In the genomic region with DNA sequence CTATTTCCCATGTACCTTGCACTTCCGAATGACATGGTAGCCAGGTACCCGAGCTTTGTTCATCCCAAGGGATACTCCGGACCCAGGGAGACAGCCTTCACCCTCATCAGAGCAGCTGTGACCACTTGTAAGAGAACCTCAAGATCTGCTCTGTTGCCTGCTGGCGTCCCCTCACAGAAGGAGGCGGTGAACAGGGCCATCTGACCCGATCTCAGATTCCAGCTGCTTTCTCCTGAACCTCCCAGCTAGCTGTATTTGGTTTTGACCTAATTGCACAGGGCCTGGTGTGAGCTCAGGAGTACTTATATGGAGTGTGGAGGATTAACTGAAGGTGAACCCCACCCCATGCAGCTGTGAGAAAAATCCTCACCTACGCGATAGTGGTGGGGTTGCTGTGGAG, we compare ENCODE assay signal across 14 mouse cellular contexts.
"Had no signal": no experiment of that assay in that cellular context is flagged by ENCODE, and none has a peak within 500 bp of the region (broad histone marks: within the 10 kb centered on the region; RNA-seq: fewer than 3 reads in every experiment).

No protein-coding gene starts in this region.

- H3K27me3 ChIP-seq: liver, embryonic 15.5 days; midbrain, embryonic 15.5 days; neural tube, embryonic 12.5 days; stomach, embryonic 15.5 days had no signal

- ATAC-seq: lung, postnatal 0 days; midbrain, embryonic 15.5 days had no signal

- H3K9ac ChIP-seq: liver, embryonic 15.5 days; midbrain, embryonic 15.5 days; neural tube, embryonic 12.5 days; stomach, embryonic 15.5 days had no signal

- H3K36me3 ChIP-seq: limb, embryonic 10.5 days; liver, embryonic 15.5 days; midbrain, embryonic 15.5 days; neural tube, embryonic 12.5 days; stomach, embryonic 15.5 days had no signal

- H3K27ac ChIP-seq: layer of hippocampus, adult 2 months; limb, embryonic 10.5 days; liver, embryonic 15.5 days; midbrain, embryonic 15.5 days; neural tube, embryonic 12.5 days; stomach, embryonic 15.5 days had no signal

- H3K9me3 ChIP-seq: limb, embryonic 10.5 days; midbrain, embryonic 15.5 days; neural tube, embryonic 12.5 days; stomach, embryonic 15.5 days had no signal

- DNase-seq: kidney, postnatal 10 days; kidney, postnatal 4 days; lung, adult 2 months; lung, postnatal 36 days; right cerebral cortex, postnatal 14 days; thymus, postnatal 14 days had no signal

- H3K4me3 ChIP-seq: limb, embryonic 10.5 days; liver, embryonic 15.5 days; midbrain, embryonic 15.5 days; neural tube, embryonic 12.5 days; stomach, embryonic 15.5 days had no signal

- H3K4me1 ChIP-seq: limb, embryonic 10.5 days; liver, embryonic 15.5 days; stomach, embryonic 15.5 days had no signal

- H3K4me2 ChIP-seq: liver, embryonic 11.5 days; liver, embryonic 15.5 days; midbrain, embryonic 15.5 days; neural tube, embryonic 12.5 days; stomach, embryonic 15.5 days had no signal
